ENCODE assay signal across 7 mouse cellular contexts in genomic region chr5:136115891-136116783, GRCm38 (mm10). TPM values are rescaled to one million over a fixed set of nuclear protein-coding genes. Genes with fewer than 3 reads are reported as not detected.
DNase-seq lines count a peak whose midpoint lies in the region; ATAC-seq and TF ChIP-seq lines count a peak whose summit lies in the region.

Gene Polr2j (plus strand): TSS chr5:136116631.

- no peaks in the 10 kb centered on the region for H3K27me3 ChIP-seq in embryonic facial prominence, embryonic 12.5 days
- H3K27me3 ChIP-seq in kidney, adult 2 months (replicated peaks; ENCODE audit: control insufficient read depth, insufficient read depth, low read length): no peaks in the 10 kb centered on the region
- no peaks in the 10 kb centered on the region for H3K27me3 ChIP-seq in limb, embryonic 12.5 days
- no peaks in the 10 kb centered on the region for H3K27me3 ChIP-seq in midbrain, embryonic 15.5 days (replicated peaks)
- H3K27me3 ChIP-seq in spleen, adult 2 months (ENCODE audit: control insufficient read depth, insufficient read depth, low read length): no peaks in the 10 kb centered on the region

- TF ChIP-seq POLR2A in kidney, adult 2 months (IDR thresholded peaks at IDR 0.05; ENCODE audit: low read depth, low read length): peak; percentile 80
- peak; percentile 78 for TF ChIP-seq POLR2A in spleen, adult 2 months (IDR thresholded peaks at IDR 0.05; ENCODE audit: low read depth, low read length)

- ATAC-seq in embryonic facial prominence, embryonic 12.5 days (ENCODE audit: insufficient number of reproducible peaks, insufficient read depth, low FRiP score, low TSS enrichment): peak; percentile 84
- peak; percentile 90 for ATAC-seq in limb, embryonic 12.5 days (ENCODE audit: insufficient number of reproducible peaks, insufficient read depth, low FRiP score, low TSS enrichment, low read depth)
- peak; percentile 95 for ATAC-seq in midbrain, embryonic 15.5 days (replicated peaks)

- DNase-seq in adrenal gland, postnatal 25 days: peak; percentile 97
- DNase-seq in heart, adult 18-20 months: peak; percentile 96 to 99
- peak; percentile 97 for DNase-seq in kidney, adult 2 months
- peak; percentile 91 to 96 for DNase-seq in spleen, adult 2 months (ENCODE audit: low read depth in 1 of 2, low spot score in 2 of 2)

- peaks cover 17% of the 10 kb centered on the region for H3K4me1 ChIP-seq in embryonic facial prominence, embryonic 12.5 days
- H3K4me1 ChIP-seq in kidney, adult 2 months (ENCODE audit: control insufficient read depth, insufficient read depth, low read length): peaks cover 7% of the 10 kb centered on the region
- peaks cover 21% of the 10 kb centered on the region for H3K4me1 ChIP-seq in limb, embryonic 12.5 days (replicated peaks)
- H3K4me1 ChIP-seq in midbrain, embryonic 15.5 days: peaks cover 26% of the 10 kb centered on the region
- H3K4me1 ChIP-seq in spleen, adult 2 months (ENCODE audit: control insufficient read depth, insufficient read depth, insufficient read length): peaks cover 7% of the 10 kb centered on the region; the same call in 1 of the 2 replicates

- peaks cover 19% of the 10 kb centered on the region for H3K36me3 ChIP-seq in embryonic facial prominence, embryonic 12.5 days
- H3K36me3 ChIP-seq in kidney, adult 2 months (ENCODE audit: control insufficient read depth, insufficient read depth, low read length): no peaks in the 10 kb centered on the region
- peaks cover 23% of the 10 kb centered on the region for H3K36me3 ChIP-seq in limb, embryonic 12.5 days
- peaks cover 12% of the 10 kb centered on the region for H3K36me3 ChIP-seq in midbrain, embryonic 15.5 days (replicated peaks)
- H3K36me3 ChIP-seq in spleen, adult 2 months (ENCODE audit: control insufficient read depth, insufficient read depth, low read length): peaks cover 2% of the 10 kb centered on the region

- TF ChIP-seq CTCF in kidney, adult 2 months (conservative IDR thresholded peaks at IDR 0.05; ENCODE audit: insufficient read depth, insufficient read length, low read depth, low read length): peak; percentile 88
- peak; percentile 97 for TF ChIP-seq CTCF in spleen, adult 2 months (IDR thresholded peaks at IDR 0.05; ENCODE audit: extremely low read depth, insufficient read depth, insufficient read length, insufficient replicate concordance)

- 3% methylated on average over 42 of the region's 42 CpGs for WGBS in embryonic facial prominence, embryonic 12.5 days
- WGBS in kidney, adult 2 months: 3% methylated on average over 42 of the region's 42 CpGs
- 3% methylated on average over 42 of the region's 42 CpGs for WGBS in limb, embryonic 12.5 days
- WGBS in midbrain, embryonic 15.5 days: 3% methylated on average over 42 of the region's 42 CpGs
- WGBS in spleen, adult 2 months: 3% methylated on average over 42 of the region's 42 CpGs

- peak within 1 kb of the TSS; percentile 55; the same call in 1 of the 2 replicates for H3K27ac ChIP-seq in embryonic facial prominence, embryonic 12.5 days
- peak within 1 kb of the TSS; percentile 29; the same call in 1 of the 2 replicates for H3K27ac ChIP-seq in kidney, adult 2 months (ENCODE audit: insufficient read depth, low read depth, low read length)
- 0 out of 2 replicates have a peak within 1 kb of the TSS, but pooled peaks have one; percentile 56 for H3K27ac ChIP-seq in limb, embryonic 12.5 days
- H3K27ac ChIP-seq in midbrain, embryonic 15.5 days: peak within 1 kb of the TSS; percentile 83
- H3K27ac ChIP-seq in spleen, adult 2 months (ENCODE audit: insufficient read depth, low read length): peak within 1 kb of the TSS; percentile 70

- no peaks in the 10 kb centered on the region for H3K9me3 ChIP-seq in embryonic facial prominence, embryonic 12.5 days
- H3K9me3 ChIP-seq in limb, embryonic 12.5 days: no peaks in the 10 kb centered on the region
- H3K9me3 ChIP-seq in midbrain, embryonic 15.5 days: no peaks in the 10 kb centered on the region

- H3K4me2 ChIP-seq in embryonic facial prominence, embryonic 12.5 days (replicated peaks): peak within 1 kb of the TSS; percentile 92
- H3K4me2 ChIP-seq in limb, embryonic 12.5 days: peak within 1 kb of the TSS; percentile 92
- H3K4me2 ChIP-seq in midbrain, embryonic 15.5 days: peak within 1 kb of the TSS; percentile 94

- peak within 1 kb of the TSS; percentile 93 for H3K4me3 ChIP-seq in embryonic facial prominence, embryonic 12.5 days
- H3K4me3 ChIP-seq in kidney, adult 2 months (ENCODE audit: insufficient read depth, low read depth, low read length): peak within 1 kb of the TSS; percentile 78
- H3K4me3 ChIP-seq in limb, embryonic 12.5 days (replicated peaks): peak within 1 kb of the TSS; percentile 90
- H3K4me3 ChIP-seq in midbrain, embryonic 15.5 days: peak within 1 kb of the TSS; percentile 98
- H3K4me3 ChIP-seq in spleen, adult 2 months (ENCODE audit: extremely low read depth, insufficient read depth, insufficient read length): peak within 1 kb of the TSS; percentile 87

- peak within 1 kb of the TSS; percentile 81 for H3K9ac ChIP-seq in embryonic facial prominence, embryonic 12.5 days
- peak within 1 kb of the TSS; percentile 83 for H3K9ac ChIP-seq in limb, embryonic 12.5 days (replicated peaks)
- H3K9ac ChIP-seq in midbrain, embryonic 15.5 days: peak within 1 kb of the TSS; percentile 98

RNA-seq across cellular contexts. Expression of gene Polr2j, which starts in this region (rescaled TPM):
- total RNA-seq in adrenal gland, postnatal 25 days (2021): 76.9 and 82.2 TPM in 2 replicates
- 230 and 234 TPM in 2 replicates for polyA plus RNA-seq in embryonic facial prominence, embryonic 12.5 days (2016; fragmentation: Nextera tagmentation; extraction: Ambion mirVana)
- 10 to 100 TPM; 63.7 to 78.8 TPM for total RNA-seq in heart, adult 18-20 months (2021)
- polyA plus RNA-seq in kidney, adult 2 months (2012; rRNA removed): 88.9 and 103 TPM in 2 replicates
- polyA plus RNA-seq in limb, embryonic 12.5 days (2016; fragmentation: Nextera tagmentation; extraction: Ambion mirVana): 253 and 261 TPM in 2 replicates
- 196 and 200 TPM in 2 replicates for polyA plus RNA-seq in midbrain, embryonic 15.5 days (2015; fragmentation: Nextera tagmentation; extraction: Ambion mirVana)
- polyA plus RNA-seq in spleen, adult 2 months (2012; rRNA removed): 32.3 and 38.1 TPM in 2 replicates

Comparison
In these comparisons a context has a peak if more than half of its experiments do, and no peak if none do; other contexts are left out.
1. Peak in every context shown above with its lines: DNase-seq, ATAC-seq, H3K4me3 ChIP-seq and H3K27ac ChIP-seq.
2. H3K27ac ChIP-seq: peak in every context shown above with its lines; median percentile 83 in midbrain, embryonic 15.5 days; 70 in spleen, adult 2 months; 56 in limb, embryonic 12.5 days; 55 in embryonic facial prominence, embryonic 12.5 days; 29 in kidney, adult 2 months.